Comparison of ENCODE assay signal across 23 mouse cellular contexts in the genomic region with DNA sequence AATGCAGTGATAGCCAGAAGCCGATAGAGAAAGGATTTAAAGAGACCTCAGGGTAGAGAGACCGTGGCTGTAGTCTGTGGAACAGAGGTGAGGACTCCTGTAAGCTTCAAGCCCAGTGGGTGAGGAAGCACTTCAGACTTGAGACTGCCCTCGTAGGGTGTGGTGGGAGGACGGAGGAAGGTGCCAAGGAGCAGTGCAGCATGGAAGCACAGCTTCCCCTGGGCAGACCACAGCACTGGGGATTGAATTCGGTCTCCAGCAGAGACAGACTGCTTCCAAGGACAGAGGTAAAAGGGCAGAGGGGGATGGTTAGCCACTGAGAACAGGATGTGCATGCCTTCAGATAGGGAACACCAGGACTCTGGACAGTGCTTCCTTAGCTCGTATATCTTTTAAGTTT. TPM values are rescaled to one million over a fixed set of nuclear protein-coding genes. Genes with fewer than 3 reads are reported as not detected.
A peak's percentile ranks its signal among the peaks of the same experiment; 100 is the strongest.
DNase-seq lines count a peak whose midpoint lies in the region; ATAC-seq and TF ChIP-seq lines count a peak whose summit lies in the region.
"Had no signal": no experiment of that assay in that cellular context is flagged by ENCODE, and none has a peak within 500 bp of the region (broad histone marks: within the 10 kb centered on the region; RNA-seq: fewer than 3 reads in every experiment).

No protein-coding gene starts in this region.

- H3K9ac ChIP-seq in forebrain, embryonic 11.5 days (ENCODE audit: low read length), result no peak overlapping the region
- no peak overlapping the region for H3K9ac ChIP-seq in liver, adult 2 months (ENCODE audit: low read depth, low read length)
- no peak overlapping the region for H3K9ac ChIP-seq in liver, embryonic 12.5 days
- H3K9ac ChIP-seq: intestine, embryonic 15.5 days; limb, embryonic 12.5 days; neural tube, embryonic 13.5 days had no signal

- peaks cover 4% of the 10 kb centered on the region for H3K4me1 ChIP-seq in forebrain, embryonic 10.5 days
- no peaks in the 10 kb centered on the region for H3K4me1 ChIP-seq in forebrain, embryonic 11.5 days (replicated peaks; ENCODE audit: control insufficient read depth, insufficient read depth, low read length)
- H3K4me1 ChIP-seq in liver, adult 2 months (ENCODE audit: control insufficient read depth, insufficient read depth, low read length), result peaks cover 6% of the 10 kb centered on the region; the same call in 1 of the 2 replicates
- peaks cover 3% of the 10 kb centered on the region; the same call in 1 of the 2 replicates for H3K4me1 ChIP-seq in liver, embryonic 12.5 days
- peaks cover 3% of the 10 kb centered on the region for H3K4me1 ChIP-seq in brown adipose tissue, adult 24 weeks (ENCODE audit: control insufficient read depth, insufficient read depth, insufficient read length, low read length)
- H3K4me1 ChIP-seq: intestine, embryonic 15.5 days; limb, embryonic 12.5 days had no signal

- H3K4me2 ChIP-seq in forebrain, embryonic 11.5 days (ENCODE audit: low read depth, low read length, severe bottlenecking), result no peak overlapping the region
- H3K4me2 ChIP-seq in liver, embryonic 12.5 days, result no peak overlapping the region
- H3K4me2 ChIP-seq: heart, embryonic 11.5 days; intestine, embryonic 15.5 days; limb, embryonic 12.5 days; neural tube, embryonic 13.5 days had no signal

- no peak for TF ChIP-seq POLR2A in liver, adult 2 months (IDR thresholded peaks at IDR 0.05; ENCODE audit: extremely low read depth, insufficient read depth, low read length)

- H3K4me3 ChIP-seq in forebrain, embryonic 10.5 days, result no peak overlapping the region
- H3K4me3 ChIP-seq in forebrain, embryonic 11.5 days (ENCODE audit: low read depth, low read length), result no peak overlapping the region
- H3K4me3 ChIP-seq in liver, adult 2 months (ENCODE audit: insufficient read depth, low read depth, low read length), result no peak overlapping the region
- no peak overlapping the region for H3K4me3 ChIP-seq in liver, embryonic 12.5 days
- no peak overlapping the region for H3K4me3 ChIP-seq in brown adipose tissue, adult 24 weeks (ENCODE audit: insufficient read depth, low read depth, low read length)
- H3K4me3 ChIP-seq: embryonic facial prominence, embryonic 10.5 days; erythroblast, embryonic 14.5 days; intestine, embryonic 15.5 days; limb, embryonic 12.5 days; midbrain, embryonic 10.5 days; neural tube, embryonic 13.5 days had no signal

- TF ChIP-seq CTCF in liver, adult 2 months (IDR thresholded peaks at IDR 0.05; ENCODE audit: low read depth, low read length), result no peak

- ATAC-seq in forebrain, embryonic 11.5 days (replicated peaks; ENCODE audit: low FRiP score), result no peak
- no peak for ATAC-seq in liver, embryonic 12.5 days
- no peak; the same call in 1 of the 2 replicates for ATAC-seq in cerebellum, adult (ENCODE audit: insufficient number of reproducible peaks, low FRiP score, low TSS enrichment)
- ATAC-seq: intestine, embryonic 15.5 days had no signal

- no peaks in the 10 kb centered on the region for H3K9me3 ChIP-seq in forebrain, embryonic 10.5 days
- H3K9me3 ChIP-seq in forebrain, embryonic 11.5 days (ENCODE audit: control insufficient read depth, low read length), result no peaks in the 10 kb centered on the region
- no peaks in the 10 kb centered on the region for H3K9me3 ChIP-seq in liver, embryonic 12.5 days (replicated peaks)
- H3K9me3 ChIP-seq: embryonic facial prominence, embryonic 10.5 days; intestine, embryonic 15.5 days; limb, embryonic 12.5 days; midbrain, embryonic 10.5 days; neural tube, embryonic 13.5 days had no signal

- peaks cover 45% of the 10 kb centered on the region for H3K36me3 ChIP-seq in forebrain, embryonic 10.5 days (replicated peaks)
- H3K36me3 ChIP-seq in forebrain, embryonic 11.5 days (ENCODE audit: control insufficient read depth, insufficient read depth, low read length), result no peaks in the 10 kb centered on the region; the same call in 1 of the 2 replicates
- peaks cover 24% of the 10 kb centered on the region for H3K36me3 ChIP-seq in liver, adult 2 months (ENCODE audit: control insufficient read depth, insufficient read depth, low read length)
- peaks cover 23% of the 10 kb centered on the region for H3K36me3 ChIP-seq in liver, embryonic 12.5 days

- DNase-seq in forebrain, embryonic 10.5 days (ENCODE audit: extremely low spot score, low spot score), result no peak
- DNase-seq in forebrain, embryonic 11.5 days (ENCODE audit: low spot score), result no peak
- peak; percentile 20 for DNase-seq in liver, adult 2 months (ENCODE audit: extremely low read depth, low read depth, low spot score)
- peak; percentile 70 to 71 for DNase-seq in kidney, postnatal 36 days
- no peak for DNase-seq in layer of hippocampus, postnatal 10 days (ENCODE audit: low spot score in 2 of 2)
- DNase-seq: cerebellum, postnatal 10 days; gastrocnemius, postnatal 10 days; layer of hippocampus, postnatal 36 days; lung, postnatal 14 days; right cerebral cortex, postnatal 25 days; thymus, adult 2 months had no signal

- H3K27ac ChIP-seq in forebrain, embryonic 10.5 days, result 0 out of 2 replicates have a peak overlapping the region, but pooled peaks have one; percentile 44
- H3K27ac ChIP-seq in forebrain, embryonic 11.5 days (ENCODE audit: low read depth, low read length), result no peak overlapping the region
- H3K27ac ChIP-seq in liver, adult 2 months (replicated peaks; ENCODE audit: insufficient read depth, low read depth, low read length), result no peak overlapping the region
- no peak overlapping the region for H3K27ac ChIP-seq in liver, embryonic 12.5 days
- H3K27ac ChIP-seq in brown adipose tissue, adult 24 weeks (replicated peaks; ENCODE audit: low read depth, low read length), result peak overlapping the region; percentile 19
- H3K27ac ChIP-seq: embryonic facial prominence, embryonic 10.5 days; intestine, embryonic 15.5 days; limb, embryonic 12.5 days; midbrain, embryonic 10.5 days; neural tube, embryonic 13.5 days had no signal

- 65% methylated on average over 6 of the region's 6 CpGs for WGBS in forebrain, embryonic 10.5 days
- 68% methylated on average over 6 of the region's 6 CpGs for WGBS in forebrain, embryonic 11.5 days
- WGBS in liver, adult 2 months, result 60% methylated on average over 6 of the region's 6 CpGs
- 66% methylated on average over 6 of the region's 6 CpGs for WGBS in liver, embryonic 12.5 days (ENCODE audit: insufficient replicate concordance)

- H3K79me2 ChIP-seq in liver, adult 2 months (ENCODE audit: control insufficient read depth, insufficient read depth, low read length), result peaks cover 4% of the 10 kb centered on the region; the same call in 1 of the 2 replicates

- H3K27me3 ChIP-seq in forebrain, embryonic 10.5 days (ENCODE audit: poor library complexity, severe bottlenecking), result no peaks in the 10 kb centered on the region
- H3K27me3 ChIP-seq in forebrain, embryonic 11.5 days (ENCODE audit: control insufficient read depth, insufficient read depth, low read length), result no peaks in the 10 kb centered on the region
- H3K27me3 ChIP-seq in liver, adult 2 months (ENCODE audit: control insufficient read depth, insufficient read depth, low read length), result no peaks in the 10 kb centered on the region
- H3K27me3 ChIP-seq in liver, embryonic 12.5 days (replicated peaks), result no peaks in the 10 kb centered on the region
- H3K27me3 ChIP-seq: intestine, embryonic 15.5 days; limb, embryonic 12.5 days; neural tube, embryonic 13.5 days had no signal

RNA-seq across cellular contexts. Expression of gene Slc12a8, which starts 49.7 kb away (rescaled TPM):
- 0.77 and 1.1 TPM in 2 replicates for polyA plus RNA-seq in forebrain, embryonic 10.5 days (2016; fragmentation: Nextera tagmentation; extraction: Ambion mirVana)
- polyA plus RNA-seq in forebrain, embryonic 11.5 days (2014; fragmentation: Nextera tagmentation; extraction: Ambion mirVana), result 1.3 and 1.6 TPM in 2 replicates
- 0.09 and 0.20 TPM in 2 replicates for total RNA-seq in liver, adult 2 months (2014; rRNA removed)
- 0.29 and 0.32 TPM in 2 replicates for polyA plus RNA-seq in liver, adult 2 months (2012; rRNA removed)
- 0.08 and 0.18 TPM in 2 replicates for polyA plus RNA-seq in liver, embryonic 12.5 days (2016; fragmentation: Nextera tagmentation; extraction: Ambion mirVana)
- not detected in 2 replicates for polyA plus RNA-seq in brown adipose tissue, adult 24 weeks (2012; ENCODE audit: insufficient read depth, insufficient read length, missing spikeins)
- total RNA-seq in layer of hippocampus, postnatal 10 days (2021), result 1 to 10 TPM; 1.2 to 1.6 TPM
- total RNA-seq: MEL; monocyte, adult 5-6 weeks had no signal
- polyA plus RNA-seq: erythroblast, embryonic 14.5 days had no signal

Comparison
In these comparisons a context has a peak if more than half of its experiments do, and no peak if none do; other contexts are left out.
1. H3K27ac ChIP-seq: peak in forebrain, embryonic 10.5 days (single experiment) and brown adipose tissue, adult 24 weeks (single experiment); none in forebrain, embryonic 11.5 days (single experiment), liver, adult 2 months (single experiment) and liver, embryonic 12.5 days (single experiment).
2. DNase-seq: peak in liver, adult 2 months (single experiment) and kidney, postnatal 36 days (2 of 2); none in forebrain, embryonic 10.5 days (single experiment), forebrain, embryonic 11.5 days (single experiment) and layer of hippocampus, postnatal 10 days (0 of 2).